Mouse (Mus musculus) kidney, postnatal 0 days (tissue): ENCODE data around the gene Plekhm3. TPM values are rescaled to one million over a fixed set of nuclear protein-coding genes. Genes with fewer than 3 reads are reported as not detected.
A peak's percentile ranks its signal among the peaks of the same experiment; 100 is the strongest.

Experiments
- ATAC-seq: fragments of 200-750 bp; cut with Nextera tagmentation; replicated peaks from 2 replicates; pipeline ENCODE4 v1.8.0; 2017; ENCODE audit warnings: low read depth, moderate number of reproducible peaks, moderate TSS enrichment, moderate library complexity; ENCODE audit not compliant: low FRiP score
- DNase-seq: peaks from one replicate; pipeline ENCODE4 v3.0.0-alpha.2; 2016; ENCODE audit warnings: low spot score
- H3K27ac ChIP-seq: fragments of 300-500 bp; sonication (generic); 2 replicates; pipeline ENCODE4 v1.5.1; 2014; ENCODE audit warnings: mild to moderate bottlenecking
- H3K27me3 ChIP-seq: fragments of 300-500 bp; sonication (generic); 2 replicates; pipeline ENCODE4 v1.6.1; 2014; ENCODE audit warnings: low read length, mixed read lengths; ENCODE audit not compliant: insufficient read depth
- H3K36me3 ChIP-seq: fragments of 300-500 bp; sonication (generic); 2 replicates; pipeline ENCODE4 v1.6.1; 2014; ENCODE audit warnings: low read length, mixed read lengths; ENCODE audit not compliant: insufficient read depth
- H3K4me1 ChIP-seq: fragments of 300-500 bp; sonication (generic); replicated peaks from 2 replicates; pipeline ENCODE4 v1.6.1; 2014; ENCODE audit warnings: antibody characterized with exemption, low read length, mixed read lengths; ENCODE audit not compliant: insufficient read depth
- H3K4me2 ChIP-seq: fragments of 300-500 bp; sonication (generic); 2 replicates; pipeline ENCODE4 v1.6.1; 2014; ENCODE audit warnings: mild to moderate bottlenecking, low read length, moderate library complexity, mixed read lengths
- H3K4me3 ChIP-seq: fragments of 300-500 bp; sonication (generic); replicated peaks from 2 replicates; pipeline ENCODE4 v1.5.1; 2014; ENCODE audit warnings: low read depth, low read length
- H3K9ac ChIP-seq: fragments of 300-500 bp; sonication (generic); 2 replicates; pipeline ENCODE4 v1.6.1; 2014; ENCODE audit warnings: low read depth, low read length
- H3K9me3 ChIP-seq: fragments of 300-500 bp; sonication (generic); replicated peaks from 2 replicates; pipeline ENCODE4 v1.6.1; 2016; ENCODE audit warnings: low read length, inconsistent platforms, mixed read lengths
- CTCF ChIP-seq: IDR thresholded peaks from 2 replicates; pipeline ENCODE4 v1.5.1; 2016; ENCODE audit warnings: antibody characterized with exemption, low read depth, mild to moderate bottlenecking, moderate library complexity
- WGBS: fragments of 180-500 bp; shearing (Covaris S2); extraction: QIAGEN DNeasy Blood & Tissue Kit; methylation state at CpG from one replicate; pipeline ENCODE4 v1.1.7; 2014; 5-methylcytosine and 5-hydroxymethylcytosine counted together
- polyA plus RNA-seq: library from polyadenylated mRNA; unstranded; fragments of >200 nt; fragmentation: Nextera tagmentation; extraction: Ambion mirVana; gene quantifications from 2 replicates; pipeline ENCODE4 v1.2.1, GENCODE M21; 2015

Gene Plekhm3
- polyA plus RNA-seq, 1 experiment from 2014 or later = 4.0 TPM

GRCm38 (mm10) chr1:64795284-64796040, 161.2 kb downstream of the Plekhm3 start:
- no peak overlapping the region for H3K4me2 ChIP-seq
- no peak for TF ChIP-seq CTCF
- WGBS = 66% methylated on average over 8 of the region's 8 CpGs
- H3K36me3 ChIP-seq = no peaks in the 10 kb centered on the region
- H3K27me3 ChIP-seq = no peaks in the 10 kb centered on the region
- no peak overlapping the region for H3K4me3 ChIP-seq
- H3K9me3 ChIP-seq = no peaks in the 10 kb centered on the region
- no peak for DNase-seq
- ATAC-seq = no peak
- H3K27ac ChIP-seq = no peak overlapping the region
- H3K4me1 ChIP-seq = peaks cover 5% of the 10 kb centered on the region; the same call in 1 of the 2 replicates
- H3K9ac ChIP-seq = no peak overlapping the region

GRCm38 (mm10) chr1:64794096-64794495, 162.5 kb downstream of the Plekhm3 start:
- DNase-seq = no peak
- 80% methylated on average over 11 of the region's 11 CpGs for WGBS
- no peak for TF ChIP-seq CTCF
- no peaks in the 10 kb centered on the region for H3K36me3 ChIP-seq
- ATAC-seq = no peak
- no peak overlapping the region for H3K27ac ChIP-seq
- no peak overlapping the region for H3K4me2 ChIP-seq
- peaks cover 12% of the 10 kb centered on the region for H3K4me1 ChIP-seq
- H3K4me3 ChIP-seq = no peak overlapping the region
- H3K9me3 ChIP-seq = no peaks in the 10 kb centered on the region
- no peak overlapping the region for H3K9ac ChIP-seq
- no peaks in the 10 kb centered on the region for H3K27me3 ChIP-seq

GRCm38 (mm10) chr1:64793234-64793530, 163.4 kb downstream of the Plekhm3 start:
- Histone ChIP-seq H3K4me2 (no peak overlapping the region), H3K9me3 (no peaks in the 10 kb centered on the region), H3K27ac (no peak overlapping the region), H3K4me1 (peaks cover 14% of the 10 kb centered on the region), H3K27me3 (no peaks in the 10 kb centered on the region), H3K9ac (no peak overlapping the region), H3K4me3 (no peak overlapping the region), H3K36me3 (no peaks in the 10 kb centered on the region)
- 70% methylated on average over 4 of the region's 4 CpGs for WGBS
- ATAC-seq = no peak
- no peak for DNase-seq
- TF ChIP-seq CTCF = no peak

GRCm38 (mm10) chr1:64792521-64793233, 163.9 kb downstream of the Plekhm3 start:
- WGBS = 59% methylated on average over 11 of the region's 11 CpGs

GRCm38 (mm10) chr1:64791826-64792225, 164.8 kb downstream of the Plekhm3 start:
- ATAC-seq = no peak

More at GRCm38 (mm10) chr1:64792521-64793233, 163.9 kb downstream of the Plekhm3 start:
- H3K36me3 ChIP-seq = no peaks in the 10 kb centered on the region
- no peak for TF ChIP-seq CTCF
- no peak for ATAC-seq
- H3K4me3 ChIP-seq = no peak overlapping the region
- H3K27ac ChIP-seq = no peak overlapping the region
- no peak overlapping the region for H3K9ac ChIP-seq
- H3K4me2 ChIP-seq = no peak overlapping the region
- peaks cover 16% of the 10 kb centered on the region for H3K4me1 ChIP-seq
- no peaks in the 10 kb centered on the region for H3K27me3 ChIP-seq
- no peaks in the 10 kb centered on the region for H3K9me3 ChIP-seq
- no peak for DNase-seq

GRCm38 (mm10) chr1:64790806-64791790, 165.5 kb downstream of the Plekhm3 start:
- Histone ChIP-seq H3K9ac (no peak overlapping the region), H3K4me1 (peaks cover 16% of the 10 kb centered on the region), H3K9me3 (no peaks in the 10 kb centered on the region), H3K27me3 (no peaks in the 10 kb centered on the region), H3K36me3 (no peaks in the 10 kb centered on the region), H3K4me2 (no peak overlapping the region), H3K4me3 (no peak overlapping the region), H3K27ac (peak overlapping the region; percentile 31; the same call in 1 of the 2 replicates)
- TF ChIP-seq CTCF = no peak
- WGBS = 49% methylated on average over 9 of the region's 9 CpGs
- ATAC-seq (no peak), DNase-seq (no peak)

More at GRCm38 (mm10) chr1:64791826-64792225, 164.8 kb downstream of the Plekhm3 start:
- DNase-seq = peak; percentile 20
- Histone ChIP-seq H3K4me1 (peaks cover 16% of the 10 kb centered on the region), H3K9me3 (no peaks in the 10 kb centered on the region), H3K4me3 (no peak overlapping the region), H3K4me2 (no peak overlapping the region), H3K9ac (no peak overlapping the region), H3K27ac (peak overlapping the region; percentile 31; the same call in 1 of the 2 replicates), H3K27me3 (no peaks in the 10 kb centered on the region), H3K36me3 (no peaks in the 10 kb centered on the region)
- no peak for TF ChIP-seq CTCF
- WGBS = 28% methylated on average over 6 of the region's 6 CpGs
